ENCODE assay signal across 7 mouse cellular contexts in genomic region chr11:119524545-119524949, GRCm38 (mm10). TPM values are rescaled to one million over a fixed set of nuclear protein-coding genes. Genes with fewer than 3 reads are reported as not detected.
DNase-seq lines count a peak whose midpoint lies in the region; ATAC-seq and TF ChIP-seq lines count a peak whose summit lies in the region.

No protein-coding gene starts in this region.

- peak; percentile 98 for DNase-seq in embryonic facial prominence, embryonic 14.5 days (ENCODE audit: low spot score)
- DNase-seq in heart, adult 9 months (ENCODE audit: low spot score in 2 of 2): peak; percentile 87 to 91
- DNase-seq in kidney, adult 8-10 months: peak; percentile 84 to 85
- DNase-seq in liver, embryonic 11.5 days (ENCODE audit: low spot score): peak; percentile 87
- DNase-seq in spleen, postnatal 36 days (ENCODE audit: low spot score in 2 of 2): peak; percentile 82 to 83

- peak overlapping the region; percentile 68 for H3K9ac ChIP-seq in embryonic facial prominence, embryonic 14.5 days (ENCODE audit: low read depth, low read length)
- peak overlapping the region; percentile 70 for H3K9ac ChIP-seq in liver, embryonic 11.5 days (ENCODE audit: low read depth, low read length)

- no peak for TF ChIP-seq POLR2A in bone marrow, adult 2 months (IDR thresholded peaks at IDR 0.05; ENCODE audit: borderline replicate concordance, control insufficient read depth, low read depth, low read length)
- TF ChIP-seq POLR2A in myocyte (IDR thresholded peaks at IDR 0.05; ENCODE audit: insufficient read length, low read depth): peak; percentile 25

- ATAC-seq in embryonic facial prominence, embryonic 14.5 days (ENCODE audit: low read depth): peak; percentile 99
- peak; percentile 97 for ATAC-seq in liver, embryonic 11.5 days (replicated peaks; ENCODE audit: low FRiP score)

- peak overlapping the region; percentile 43 for H3K4me3 ChIP-seq in bone marrow, adult 2 months (replicated peaks; ENCODE audit: control insufficient read depth, low read depth, low read length)
- peak overlapping the region; percentile 49 for H3K4me3 ChIP-seq in embryonic facial prominence, embryonic 14.5 days (ENCODE audit: low read depth, low read length)
- H3K4me3 ChIP-seq in liver, embryonic 11.5 days (ENCODE audit: low read depth, low read length): peak overlapping the region; percentile 54
- H3K4me3 ChIP-seq in myocyte: no peak overlapping the region

- H3K4me2 ChIP-seq in embryonic facial prominence, embryonic 14.5 days (ENCODE audit: low read depth, low read length): peak overlapping the region; percentile 68
- peak overlapping the region; percentile 87 for H3K4me2 ChIP-seq in liver, embryonic 11.5 days
- peak overlapping the region; percentile 55 for H3K4me2 ChIP-seq in myocyte (ENCODE audit: low read depth)

- H3K9me3 ChIP-seq in embryonic facial prominence, embryonic 14.5 days (ENCODE audit: control insufficient read depth, low read length): no peaks in the 10 kb centered on the region
- H3K9me3 ChIP-seq in liver, embryonic 11.5 days (ENCODE audit: control insufficient read depth, low read length): no peaks in the 10 kb centered on the region

- no peaks in the 10 kb centered on the region for H3K36me3 ChIP-seq in embryonic facial prominence, embryonic 14.5 days (ENCODE audit: control insufficient read depth, insufficient read depth, low read length)
- no peaks in the 10 kb centered on the region for H3K36me3 ChIP-seq in liver, embryonic 11.5 days (ENCODE audit: control insufficient read depth, insufficient read depth, low read length)
- no peaks in the 10 kb centered on the region for H3K36me3 ChIP-seq in myocyte (ENCODE audit: control insufficient read depth, insufficient read depth)

- no peak overlapping the region for H3ac ChIP-seq in myocyte (ENCODE audit: control insufficient read depth, insufficient read length)

- no peak overlapping the region; the same call in 1 of the 2 replicates for H3K27ac ChIP-seq in bone marrow, adult 2 months (ENCODE audit: control insufficient read depth, insufficient read depth, low read depth, low read length, poor library complexity)
- no peak overlapping the region for H3K27ac ChIP-seq in embryonic facial prominence, embryonic 14.5 days (replicated peaks; ENCODE audit: low read depth, low read length)
- H3K27ac ChIP-seq in liver, embryonic 11.5 days (ENCODE audit: low read depth, low read length): no peak overlapping the region

- no peaks in the 10 kb centered on the region for H3K79me2 ChIP-seq in myocyte (ENCODE audit: control insufficient read depth, insufficient read depth)

- 2% methylated on average over 33 of the region's 33 CpGs for WGBS in bone marrow, adult 2 months
- 2% methylated on average over 29 of the region's 33 CpGs for WGBS in embryonic facial prominence, embryonic 14.5 days
- 2% methylated on average over 33 of the region's 33 CpGs for WGBS in liver, embryonic 11.5 days

- no peak for TF ChIP-seq CTCF in bone marrow, adult 2 months (IDR thresholded peaks at IDR 0.05; ENCODE audit: control insufficient read depth, insufficient read depth, low read length)

- H3K4me1 ChIP-seq in bone marrow, adult 2 months (ENCODE audit: control insufficient read depth, insufficient read depth, low read length): no peaks in the 10 kb centered on the region; the same call in 1 of the 2 replicates
- H3K4me1 ChIP-seq in embryonic facial prominence, embryonic 14.5 days (ENCODE audit: control insufficient read depth, insufficient read depth, low read length): peaks cover 2% of the 10 kb centered on the region; the same call in 1 of the 2 replicates
- H3K4me1 ChIP-seq in liver, embryonic 11.5 days (replicated peaks; ENCODE audit: control insufficient read depth, insufficient read depth, low read length): peaks cover 3% of the 10 kb centered on the region; the same call in 1 of the 2 replicates

- no peaks in the 10 kb centered on the region for H3K27me3 ChIP-seq in embryonic facial prominence, embryonic 14.5 days (replicated peaks; ENCODE audit: control insufficient read depth, insufficient read depth, low read length)
- H3K27me3 ChIP-seq in liver, embryonic 11.5 days (replicated peaks; ENCODE audit: control insufficient read depth, insufficient read depth, low read length): no peaks in the 10 kb centered on the region
- H3K27me3 ChIP-seq in myocyte (ENCODE audit: control insufficient read depth, insufficient read depth, insufficient read length): no peaks in the 10 kb centered on the region

TF ChIP-seq in myocyte, 11 proteins besides CTCF, POLR2A, EP300 and RAD21:
- TF ChIP-seq CEBPB (IDR thresholded peaks at IDR 0.05; ENCODE audit: insufficient read depth, poor library complexity, severe bottlenecking) (no peak), MYOD1 (IDR thresholded peaks at IDR 0.05; ENCODE audit: control insufficient read depth in 1 of 3, insufficient read length in 2 of 3, low read depth in 2 of 3) (peak in 2 of 3 experiments; percentile 23 to 28)

RNA-seq across cellular contexts. Expression of gene Nptx1, which starts 23.0 kb away (rescaled TPM):
- not detected in 2 replicates for polyA plus RNA-seq in bone marrow, adult 2 months (2011; ENCODE audit: insufficient read depth, insufficient read length, low replicate concordance, missing spikeins)
- 1.9 and 2.6 TPM in 2 replicates for polyA plus RNA-seq in embryonic facial prominence, embryonic 14.5 days (2014; fragmentation: Nextera tagmentation; extraction: Ambion mirVana)
- polyA plus RNA-seq in liver, embryonic 11.5 days (2014; fragmentation: Nextera tagmentation; extraction: Ambion mirVana): 0.23 and 0.34 TPM in 2 replicates
- 9.3 TPM for polyA plus RNA-seq in myocyte (2012; fragmentation: generic; extraction: Trizol)

RNA-seq across cellular contexts. Expression of gene Endov, which starts 33.4 kb away (rescaled TPM):
- 6.3 and 23.5 TPM in 2 replicates for polyA plus RNA-seq in bone marrow, adult 2 months (2011; ENCODE audit: insufficient read depth, insufficient read length, low replicate concordance, missing spikeins)
- polyA plus RNA-seq in embryonic facial prominence, embryonic 14.5 days (2014; fragmentation: Nextera tagmentation; extraction: Ambion mirVana): 10.9 and 15.1 TPM in 2 replicates
- polyA plus RNA-seq in liver, embryonic 11.5 days (2014; fragmentation: Nextera tagmentation; extraction: Ambion mirVana): 13.2 and 14.2 TPM in 2 replicates
- 16.6 TPM for polyA plus RNA-seq in myocyte (2012; fragmentation: generic; extraction: Trizol)
